Mouse (Mus musculus): ENCODE measurements around the gene Tpra1.

GRCm38 (mm10) chr6:88924502-88925275 is 22.6 kb downstream of the Tpra1 start:
- no peak for TF ChIP-seq POLR2A (IDR thresholded peaks at IDR 0.05; ENCODE audit: extremely low read depth, insufficient read depth, low read length)
- no peak for TF ChIP-seq CTCF (IDR thresholded peaks at IDR 0.05; ENCODE audit: extremely low read depth, insufficient read depth, low read length)
